Mouse (Mus musculus) lung, embryonic 16.5 days (tissue): Measurements from ENCODE around the gene St5. TPM values are rescaled to one million over a fixed set of nuclear protein-coding genes. Genes with fewer than 3 reads are reported as not detected.

ENCODE experiments used
- ATAC-seq: fragments of 200-750 bp; cut with Nextera tagmentation; 2 replicates; pipeline ENCODE4 v1.8.0; 2017; ENCODE audit warnings: low read depth, mild to moderate bottlenecking, moderate library complexity
- H3K27ac ChIP-seq: fragments of 300-500 bp; sonication (generic); 2 replicates; pipeline ENCODE4 v1.5.1; 2014; ENCODE audit warnings: mild to moderate bottlenecking, control low read depth, low read length
- H3K27me3 ChIP-seq: fragments of 300-500 bp; sonication (generic); 2 replicates; pipeline ENCODE4 v1.6.1; 2014; ENCODE audit warnings: low read depth, low read length, mixed read lengths; ENCODE audit not compliant: control insufficient read depth, insufficient read depth
- H3K36me3 ChIP-seq: fragments of 300-500 bp; sonication (generic); 2 replicates; pipeline ENCODE4 v1.6.1; 2014; ENCODE audit warnings: low read length; ENCODE audit not compliant: control insufficient read depth, insufficient read depth
- H3K4me1 ChIP-seq: fragments of 300-500 bp; sonication (generic); replicated peaks from 2 replicates; pipeline ENCODE4 v1.6.1; 2014; ENCODE audit warnings: low read length, mixed read lengths; ENCODE audit not compliant: control insufficient read depth, insufficient read depth
- H3K4me2 ChIP-seq: fragments of 300-500 bp; sonication (generic); 2 replicates; pipeline ENCODE4 v1.6.1; 2014; ENCODE audit warnings: low read depth, low read length, control low read depth
- H3K4me3 ChIP-seq: fragments of 300-500 bp; sonication (generic); 2 replicates; pipeline ENCODE4 v1.5.1; 2014; ENCODE audit warnings: mild to moderate bottlenecking, low read length, control low read depth
- H3K9ac ChIP-seq: fragments of 300-500 bp; sonication (generic); 2 replicates; pipeline ENCODE4 v1.6.1; 2014; ENCODE audit warnings: low read length, control low read depth
- H3K9me3 ChIP-seq: fragments of 300-500 bp; sonication (generic); 2 replicates; pipeline ENCODE4 v1.6.1; 2016; ENCODE audit warnings: low read length; ENCODE audit not compliant: control insufficient read depth
- WGBS: fragments of 180-500 bp; shearing (Covaris S2); extraction: QIAGEN DNeasy Blood & Tissue Kit; methylation state at CpG from one replicate; pipeline ENCODE4 v1.1.7; 2014; 5-methylcytosine and 5-hydroxymethylcytosine counted together
- polyA plus RNA-seq: library from polyadenylated mRNA; unstranded; fragments of >200 nt; fragmentation: Nextera tagmentation; extraction: Ambion mirVana; gene quantifications from 2 replicates; pipeline ENCODE4 v1.2.1, GENCODE M21; 2015

The St5 gene
- polyA plus RNA-seq, 1 experiment from 2014 or later, result 77.5 TPM

- Histone ChIP-seq H3K27me3 (no peaks in the 10 kb centered on the region), H3K4me1 (peaks cover 11% of the 10 kb centered on the region), H3K9me3 (no peaks in the 10 kb centered on the region), H3K4me2 (no peak overlapping the region), H3K9ac (no peak overlapping the region), H3K27ac (no peak overlapping the region), H3K36me3 (no peaks in the 10 kb centered on the region; the same call in 1 of the 2 replicates), H3K4me3 (no peak overlapping the region)
- no peak for ATAC-seq
- WGBS, result 87% methylated on average over 2 of the region's 2 CpGs
Observed at GRCm38 (mm10) chr7:109659278-109659677, 44.1 kb downstream of the St5 start.

- WGBS, result 27% methylated on average over 6 of the region's 6 CpGs
- no peaks in the 10 kb centered on the region for H3K9me3 ChIP-seq
- ATAC-seq, result 0 out of 2 replicates have a peak, but pooled peaks have one; percentile 7
- peaks cover 8% of the 10 kb centered on the region; the same call in 1 of the 2 replicates for H3K4me1 ChIP-seq
- no peak overlapping the region for H3K27ac ChIP-seq
- H3K9ac ChIP-seq, result no peak overlapping the region
- H3K36me3 ChIP-seq, result no peaks in the 10 kb centered on the region; the same call in 1 of the 2 replicates
- no peak overlapping the region for H3K4me3 ChIP-seq
- no peaks in the 10 kb centered on the region for H3K27me3 ChIP-seq
- H3K4me2 ChIP-seq, result no peak overlapping the region
Observed at GRCm38 (mm10) chr7:109657884-109658283, 45.5 kb downstream of the St5 start.

GRCm38 (mm10) chr7:109654871-109655270, 48.5 kb downstream of the St5 start:
- WGBS, result 77% methylated on average over 5 of the region's 5 CpGs
- Histone ChIP-seq H3K9me3 (no peaks in the 10 kb centered on the region), H3K36me3 (no peaks in the 10 kb centered on the region), H3K4me3 (no peak overlapping the region), H3K27ac (no peak overlapping the region), H3K4me2 (no peak overlapping the region), H3K27me3 (no peaks in the 10 kb centered on the region), H3K9ac (no peak overlapping the region), H3K4me1 (peaks cover 4% of the 10 kb centered on the region; the same call in 1 of the 2 replicates)
- ATAC-seq, result no peak

GRCm38 (mm10) chr7:109648812-109649594, 54.4 kb downstream of the St5 start:
- Histone ChIP-seq H3K4me3 (no peak overlapping the region), H3K9me3 (no peaks in the 10 kb centered on the region), H3K4me1 (peaks cover 17% of the 10 kb centered on the region), H3K36me3 (no peaks in the 10 kb centered on the region), H3K27me3 (no peaks in the 10 kb centered on the region), H3K9ac (no peak overlapping the region), H3K4me2 (no peak overlapping the region), H3K27ac (no peak overlapping the region)
- WGBS, result 69% methylated on average over 10 of the region's 10 CpGs
- peak; percentile 60 for ATAC-seq

- Histone ChIP-seq H3K27me3 (no peaks in the 10 kb centered on the region), H3K4me2 (no peak overlapping the region), H3K9me3 (no peaks in the 10 kb centered on the region), H3K4me3 (no peak overlapping the region), H3K9ac (no peak overlapping the region), H3K4me1 (peaks cover 31% of the 10 kb centered on the region), H3K36me3 (no peaks in the 10 kb centered on the region), H3K27ac (0 out of 2 replicates have a peak overlapping the region, but pooled peaks have one; percentile 27)
- ATAC-seq, result no peak
- 11% methylated on average over 3 of the region's 3 CpGs for WGBS
Observed at GRCm38 (mm10) chr7:109646574-109646973, 56.8 kb downstream of the St5 start.

GRCm38 (mm10) chr7:109643305-109643994, 60.0 kb downstream of the St5 start:
- H3K4me3 ChIP-seq, result no peak overlapping the region
- no peaks in the 10 kb centered on the region for H3K9me3 ChIP-seq
- no peak overlapping the region for H3K4me2 ChIP-seq
- H3K27ac ChIP-seq, result no peak overlapping the region
- no peaks in the 10 kb centered on the region for H3K27me3 ChIP-seq
- 93% methylated on average over 18 of the region's 18 CpGs for WGBS
- H3K4me1 ChIP-seq, result peaks cover 27% of the 10 kb centered on the region
- H3K36me3 ChIP-seq, result no peaks in the 10 kb centered on the region
- ATAC-seq, result no peak
- no peak overlapping the region for H3K9ac ChIP-seq

- WGBS, result 6% methylated on average over 1 of the region's 1 CpGs
- peak overlapping the region; percentile 39 for H3K27ac ChIP-seq
Observed at GRCm38 (mm10) chr7:109641963-109642362, 61.4 kb downstream of the St5 start.

GRCm38 (mm10) chr7:109641102-109641501, 62.3 kb downstream of the St5 start:
- H3K4me1 ChIP-seq, result peaks cover 24% of the 10 kb centered on the region
- H3K36me3 ChIP-seq, result no peaks in the 10 kb centered on the region
- no peak overlapping the region; the same call in 1 of the 2 replicates for H3K9ac ChIP-seq
- WGBS, result 48% methylated on average over 8 of the region's 8 CpGs
- no peak overlapping the region for H3K4me2 ChIP-seq
- no peak overlapping the region; the same call in 1 of the 2 replicates for H3K27ac ChIP-seq
- H3K27me3 ChIP-seq, result no peaks in the 10 kb centered on the region
- ATAC-seq, result no peak
- no peak overlapping the region for H3K4me3 ChIP-seq
- no peaks in the 10 kb centered on the region for H3K9me3 ChIP-seq

More at GRCm38 (mm10) chr7:109641963-109642362, 61.4 kb downstream of the St5 start:
- no peaks in the 10 kb centered on the region for H3K9me3 ChIP-seq
- H3K4me3 ChIP-seq, result no peak overlapping the region
- peak; percentile 53; the same call in 1 of the 2 replicates for ATAC-seq
- no peaks in the 10 kb centered on the region for H3K27me3 ChIP-seq
- peaks cover 30% of the 10 kb centered on the region for H3K4me1 ChIP-seq
- no peak overlapping the region for H3K9ac ChIP-seq
- H3K36me3 ChIP-seq, result no peaks in the 10 kb centered on the region
- no peak overlapping the region for H3K4me2 ChIP-seq

GRCm38 (mm10) chr7:109637391-109637790, 66.0 kb downstream of the St5 start:
- no peaks in the 10 kb centered on the region for H3K36me3 ChIP-seq
- no peaks in the 10 kb centered on the region for H3K9me3 ChIP-seq
- no peak overlapping the region for H3K4me3 ChIP-seq
- no peaks in the 10 kb centered on the region for H3K27me3 ChIP-seq
- H3K27ac ChIP-seq, result no peak overlapping the region
- no peak for ATAC-seq
- no peak overlapping the region for H3K9ac ChIP-seq
- 42% methylated on average over 5 of the region's 5 CpGs for WGBS
- no peak overlapping the region for H3K4me2 ChIP-seq
- H3K4me1 ChIP-seq, result peaks cover 16% of the 10 kb centered on the region
